Mouse (Mus musculus): ENCODE measurements around the gene Aipl1. TPM values are rescaled to one million over a fixed set of nuclear protein-coding genes. Genes with fewer than 3 reads are reported as not detected.

Gene Aipl1
- polyA plus RNA-seq, 2 experiments = 0.11 TPM

GRCm38 (mm10) chr11:72078647-72079046 lies 41.3 kb upstream of the Aipl1 start:
- H3K4me3 ChIP-seq (ENCODE audit: insufficient read depth in 1 of 2, low read depth in 2 of 2, low read length in 2 of 2) = no peak overlapping the region
- H3K9ac ChIP-seq (replicated peaks) = no peak overlapping the region
- no peaks in the 10 kb centered on the region for H3K36me3 ChIP-seq (replicated peaks; ENCODE audit: control insufficient read depth, insufficient read depth, low read depth)
- no peaks in the 10 kb centered on the region for H3K4me1 ChIP-seq (replicated peaks; ENCODE audit: control insufficient read depth in 2 of 2, insufficient read depth in 2 of 2, low read length in 1 of 2)
- TF ChIP-seq CTCF (IDR thresholded peaks at IDR 0.05; ENCODE audit: low read depth) = no peak
- TF ChIP-seq EP300 (IDR thresholded peaks at IDR 0.05; ENCODE audit: low read depth) = no peak
- H3K27me3 ChIP-seq (ENCODE audit: control insufficient read depth, insufficient read depth, low read length) = no peaks in the 10 kb centered on the region
- no peak for ATAC-seq (ENCODE audit: insufficient read depth)
- H3K27ac ChIP-seq = no peak overlapping the region
- no peaks in the 10 kb centered on the region for H3K9me3 ChIP-seq (ENCODE audit: control insufficient read depth, low read length)
- no peak for DNase-seq (ENCODE audit: low read depth in 3 of 3, low spot score in 3 of 3)
- H3K4me2 ChIP-seq (ENCODE audit: low read depth) = no peak overlapping the region
- 41% methylated on average over 4 of the region's 4 CpGs for WGBS (ENCODE audit: insufficient replicate concordance)

DNA sequence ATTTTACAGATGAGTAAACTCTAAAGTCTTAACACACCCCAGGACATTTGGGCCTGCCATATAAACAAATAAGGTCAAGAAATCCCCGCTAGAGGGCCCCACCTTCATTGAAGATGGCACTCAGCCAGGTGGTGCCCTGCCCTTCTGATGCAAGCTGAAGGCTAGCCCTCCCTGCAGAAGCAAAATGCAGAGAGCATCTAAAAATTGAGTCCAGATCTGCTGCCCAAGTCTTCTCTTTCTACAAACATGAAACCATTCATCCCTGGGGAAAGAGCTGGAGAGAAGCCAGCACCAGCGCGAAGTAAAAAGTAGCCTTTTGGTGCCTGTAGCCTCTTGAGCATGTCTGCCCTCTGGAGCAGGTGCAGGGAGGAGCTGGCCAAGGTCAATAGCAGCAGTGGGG lies 40.7 kb upstream of the Aipl1 start:
- ATAC-seq (ENCODE audit: insufficient read depth) = no peak
- H3K27ac ChIP-seq = no peak overlapping the region
- no peak overlapping the region for H3K9ac ChIP-seq (replicated peaks)
- no peaks in the 10 kb centered on the region for H3K36me3 ChIP-seq (replicated peaks; ENCODE audit: control insufficient read depth, insufficient read depth, low read depth)
- TF ChIP-seq CTCF (IDR thresholded peaks at IDR 0.05; ENCODE audit: low read depth) = no peak; the same call in 1 of the 2 replicates
- TF ChIP-seq EP300 (IDR thresholded peaks at IDR 0.05; ENCODE audit: low read depth) = no peak
- no peaks in the 10 kb centered on the region for H3K9me3 ChIP-seq (ENCODE audit: control insufficient read depth, low read length)
- H3K4me1 ChIP-seq (replicated peaks; ENCODE audit: control insufficient read depth in 2 of 2, insufficient read depth in 2 of 2, low read length in 1 of 2) = no peaks in the 10 kb centered on the region
- H3K4me2 ChIP-seq (ENCODE audit: low read depth) = no peak overlapping the region
- H3K4me3 ChIP-seq (ENCODE audit: insufficient read depth in 1 of 2, low read depth in 2 of 2, low read length in 2 of 2) = no peak overlapping the region
- 45% methylated on average over 3 of the region's 3 CpGs for WGBS (ENCODE audit: insufficient replicate concordance)
- no peak for DNase-seq (ENCODE audit: low read depth in 3 of 3, low spot score in 3 of 3)
- no peaks in the 10 kb centered on the region for H3K27me3 ChIP-seq (ENCODE audit: control insufficient read depth, insufficient read depth, low read length)

DNA sequence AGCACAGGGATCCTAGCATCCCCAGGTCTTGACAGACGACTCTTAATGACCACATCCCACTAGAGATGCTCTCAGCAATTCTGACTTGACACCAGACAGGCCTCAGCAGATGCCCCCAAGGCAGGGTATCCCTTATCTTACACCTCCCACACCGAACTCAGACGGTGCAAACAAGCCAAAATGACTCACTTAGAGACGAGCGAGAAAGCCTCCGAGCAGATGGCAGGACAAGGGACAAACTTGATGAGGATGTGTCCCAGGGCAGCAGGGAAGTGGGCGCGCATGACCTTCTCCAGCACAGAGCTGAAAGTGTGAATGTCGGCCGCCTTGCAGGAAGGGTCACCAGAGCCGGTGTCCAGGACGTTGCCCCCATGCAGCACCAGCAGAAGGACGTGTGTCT lies 36.9 kb upstream of the Aipl1 start:
- no peak overlapping the region for H3K4me3 ChIP-seq (ENCODE audit: insufficient read depth in 1 of 2, low read depth in 2 of 2, low read length in 2 of 2)
- no peak for ATAC-seq (ENCODE audit: insufficient read depth)

GRCm38 (mm10) chr11:72072331-72072905 lies 35.1 kb upstream of the Aipl1 start:
- Histone ChIP-seq H3K4me3 (ENCODE audit: insufficient read depth in 1 of 2, low read depth in 2 of 2, low read length in 2 of 2) (no peak overlapping the region), H3K27me3 (ENCODE audit: control insufficient read depth, insufficient read depth, low read length) (no peaks in the 10 kb centered on the region), H3K4me2 (ENCODE audit: low read depth) (no peak overlapping the region), H3K9ac (replicated peaks) (no peak overlapping the region), H3K9me3 (ENCODE audit: control insufficient read depth, low read length) (no peaks in the 10 kb centered on the region), H3K36me3 (replicated peaks; ENCODE audit: control insufficient read depth, insufficient read depth, low read depth) (no peaks in the 10 kb centered on the region), H3K27ac (no peak overlapping the region), H3K4me1 (replicated peaks; ENCODE audit: control insufficient read depth in 2 of 2, insufficient read depth in 2 of 2, low read length in 1 of 2) (no peaks in the 10 kb centered on the region)
- 44% methylated on average over 6 of the region's 6 CpGs for WGBS (ENCODE audit: insufficient replicate concordance)
- DNase-seq (ENCODE audit: low read depth in 3 of 3, low spot score in 3 of 3) = no peak
- no peak for ATAC-seq (ENCODE audit: insufficient read depth)
- no peak for TF ChIP-seq EP300 (IDR thresholded peaks at IDR 0.05; ENCODE audit: low read depth)
- no peak for TF ChIP-seq CTCF (IDR thresholded peaks at IDR 0.05; ENCODE audit: low read depth)

More for the DNA sequence above, 36.9 kb upstream of the Aipl1 start:
- Histone ChIP-seq H3K4me1 (replicated peaks; ENCODE audit: control insufficient read depth in 2 of 2, insufficient read depth in 2 of 2, low read length in 1 of 2) (no peaks in the 10 kb centered on the region), H3K36me3 (replicated peaks; ENCODE audit: control insufficient read depth, insufficient read depth, low read depth) (no peaks in the 10 kb centered on the region), H3K9ac (replicated peaks) (no peak overlapping the region), H3K4me2 (ENCODE audit: low read depth) (no peak overlapping the region), H3K9me3 (ENCODE audit: control insufficient read depth, low read length) (no peaks in the 10 kb centered on the region), H3K27ac (no peak overlapping the region), H3K27me3 (ENCODE audit: control insufficient read depth, insufficient read depth, low read length) (no peaks in the 10 kb centered on the region)
- 61% methylated on average over 13 of the region's 13 CpGs for WGBS (ENCODE audit: insufficient replicate concordance)
- TF ChIP-seq CTCF (IDR thresholded peaks at IDR 0.05; ENCODE audit: low read depth) (no peak), EP300 (IDR thresholded peaks at IDR 0.05; ENCODE audit: low read depth) (no peak)
- no peak for DNase-seq (ENCODE audit: low read depth in 3 of 3, low spot score in 3 of 3)

- Histone ChIP-seq H3K9ac (replicated peaks) (no peak overlapping the region), H3K4me2 (ENCODE audit: low read depth) (no peak overlapping the region), H3K4me3 (ENCODE audit: insufficient read depth in 1 of 2, low read depth in 2 of 2, low read length in 2 of 2) (no peak overlapping the region), H3K27me3 (ENCODE audit: control insufficient read depth, insufficient read depth, low read length) (no peaks in the 10 kb centered on the region), H3K27ac (no peak overlapping the region), H3K4me1 (replicated peaks; ENCODE audit: control insufficient read depth in 2 of 2, insufficient read depth in 2 of 2, low read length in 1 of 2) (no peaks in the 10 kb centered on the region), H3K36me3 (replicated peaks; ENCODE audit: control insufficient read depth, insufficient read depth, low read depth) (no peaks in the 10 kb centered on the region), H3K9me3 (ENCODE audit: control insufficient read depth, low read length) (no peaks in the 10 kb centered on the region)
- WGBS (ENCODE audit: insufficient replicate concordance) = 62% methylated on average over 9 of the region's 9 CpGs
- DNase-seq (ENCODE audit: low read depth in 3 of 3, low spot score in 3 of 3) (no peak), ATAC-seq (ENCODE audit: insufficient read depth) (no peak)
- TF ChIP-seq EP300 (IDR thresholded peaks at IDR 0.05; ENCODE audit: low read depth) = no peak
- no peak for TF ChIP-seq CTCF (IDR thresholded peaks at IDR 0.05; ENCODE audit: low read depth)
Measured at GRCm38 (mm10) chr11:72070733-72071132, 33.4 kb upstream of the Aipl1 start.
